Mouse (Mus musculus) neural tube, embryonic 14.5 days (tissue): Measurements from ENCODE around the gene Clip1. TPM values are rescaled to one million over a fixed set of nuclear protein-coding genes. Genes with fewer than 3 reads are reported as not detected.

Experiments used
- ATAC-seq: fragments of 200-750 bp; cut with Nextera tagmentation; 2 replicates; pipeline ENCODE4 v1.8.0; 2017; ENCODE audit warnings: low read depth, mild to moderate bottlenecking, moderate TSS enrichment, moderate library complexity
- H3K27ac ChIP-seq: fragments of 300-500 bp; sonication (generic); 2 replicates; pipeline ENCODE4 v1.5.1; 2014; ENCODE audit warnings: low read depth, mild to moderate bottlenecking, control low read depth, low read length, moderate library complexity, mixed read lengths
- H3K27me3 ChIP-seq: fragments of 300-500 bp; sonication (generic); 2 replicates; pipeline ENCODE4 v1.6.1; 2014; ENCODE audit warnings: low read length; ENCODE audit not compliant: control insufficient read depth, insufficient read depth
- H3K36me3 ChIP-seq: fragments of 300-500 bp; sonication (generic); 2 replicates; pipeline ENCODE4 v1.6.1; 2014; ENCODE audit warnings: low read length, mixed read lengths; ENCODE audit not compliant: control insufficient read depth, insufficient read depth
- H3K4me1 ChIP-seq: fragments of 300-500 bp; sonication (generic); 2 replicates; pipeline ENCODE4 v1.6.1; 2014; ENCODE audit warnings: low read length; ENCODE audit not compliant: control insufficient read depth, insufficient read depth
- H3K4me2 ChIP-seq: fragments of 300-500 bp; sonication (generic); 2 replicates; pipeline ENCODE4 v1.6.1; 2014; ENCODE audit warnings: mild to moderate bottlenecking, low read depth, low read length, control low read depth
- H3K4me3 ChIP-seq: fragments of 300-500 bp; sonication (generic); 2 replicates; pipeline ENCODE4 v1.5.1; 2014; ENCODE audit warnings: low read depth, low read length, control low read depth, mixed read lengths
- H3K9ac ChIP-seq: fragments of 300-500 bp; sonication (generic); replicated peaks from 2 replicates; pipeline ENCODE4 v1.6.1; 2014; ENCODE audit warnings: low read depth, mild to moderate bottlenecking, control low read depth, low read length, mixed read lengths
- H3K9me3 ChIP-seq: fragments of 300-500 bp; sonication (generic); 2 replicates; pipeline ENCODE4 v1.6.1; 2016; ENCODE audit warnings: low read length; ENCODE audit not compliant: control insufficient read depth
- WGBS: fragments of 180-500 bp; shearing (Covaris S2); extraction: QIAGEN DNeasy Blood & Tissue Kit; methylation state at CpG from one replicate; pipeline ENCODE4 v1.1.7; 2014; 5-methylcytosine and 5-hydroxymethylcytosine counted together
- polyA plus RNA-seq: library from polyadenylated mRNA; unstranded; fragments of >200 nt; fragmentation: Nextera tagmentation; extraction: Ambion mirVana; gene quantifications from 2 replicates; pipeline ENCODE4 v1.2.1, GENCODE M21; 2014

The Clip1 gene
- polyA plus RNA-seq, 1 experiment from 2014 or later, result 85.2 TPM

GRCm38 (mm10) chr5:123700625-123701024 lies 16.2 kb upstream of the Clip1 start:
- 80% methylated on average over 11 of the region's 11 CpGs for WGBS

DNA sequence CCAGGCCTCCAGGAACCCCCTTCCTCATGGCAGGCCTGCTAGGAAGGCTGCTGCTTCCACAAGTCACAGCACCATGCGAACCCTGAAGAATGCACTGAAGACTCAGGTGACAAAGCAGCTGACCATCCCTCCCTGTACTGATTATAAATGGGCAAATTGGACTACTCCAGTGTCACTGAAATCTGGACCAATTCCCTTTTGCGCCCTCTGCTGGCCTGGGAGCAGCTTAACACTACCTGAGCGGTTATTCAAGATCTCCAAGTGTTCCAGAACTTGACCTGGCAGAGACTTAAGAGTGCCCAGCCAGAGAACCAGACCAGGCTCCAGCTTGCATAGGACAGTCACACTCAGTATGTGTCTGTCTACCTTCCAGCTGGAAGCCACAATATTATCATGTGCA lies 14.8 kb upstream of the Clip1 start:
- no peak overlapping the region for H3K4me2 ChIP-seq
- H3K9ac ChIP-seq, result no peak overlapping the region
- H3K4me1 ChIP-seq, result no peaks in the 10 kb centered on the region
- H3K36me3 ChIP-seq, result peaks cover 48% of the 10 kb centered on the region
- H3K27ac ChIP-seq, result no peak overlapping the region
- no peaks in the 10 kb centered on the region for H3K27me3 ChIP-seq
- H3K9me3 ChIP-seq, result no peaks in the 10 kb centered on the region
- no peak overlapping the region for H3K4me3 ChIP-seq
- ATAC-seq, result no peak
- 24% methylated on average over 3 of the region's 3 CpGs for WGBS

More at GRCm38 (mm10) chr5:123700625-123701024, 16.2 kb upstream of the Clip1 start:
- H3K27me3 ChIP-seq, result no peaks in the 10 kb centered on the region
- no peak overlapping the region for H3K9ac ChIP-seq
- no peaks in the 10 kb centered on the region for H3K9me3 ChIP-seq
- no peak overlapping the region for H3K27ac ChIP-seq
- H3K4me1 ChIP-seq, result no peaks in the 10 kb centered on the region
- H3K4me3 ChIP-seq, result no peak overlapping the region
- no peak for ATAC-seq
- peaks cover 54% of the 10 kb centered on the region for H3K36me3 ChIP-seq
- no peak overlapping the region for H3K4me2 ChIP-seq

GRCm38 (mm10) chr5:123696961-123697360 lies 12.5 kb upstream of the Clip1 start:
- Histone ChIP-seq H3K4me1 (no peaks in the 10 kb centered on the region), H3K27me3 (no peaks in the 10 kb centered on the region), H3K4me2 (no peak overlapping the region), H3K9ac (no peak overlapping the region), H3K4me3 (no peak overlapping the region), H3K36me3 (peaks cover 31% of the 10 kb centered on the region), H3K9me3 (no peaks in the 10 kb centered on the region), H3K27ac (no peak overlapping the region)
- WGBS, result 88% methylated on average over 4 of the region's 4 CpGs
- ATAC-seq, result no peak

GRCm38 (mm10) chr5:123696244-123696643 lies 11.8 kb upstream of the Clip1 start:
- Histone ChIP-seq H3K4me1 (no peaks in the 10 kb centered on the region), H3K27ac (no peak overlapping the region), H3K9me3 (no peaks in the 10 kb centered on the region), H3K27me3 (no peaks in the 10 kb centered on the region), H3K4me3 (no peak overlapping the region), H3K4me2 (no peak overlapping the region), H3K36me3 (peaks cover 26% of the 10 kb centered on the region), H3K9ac (no peak overlapping the region)
- no peak for ATAC-seq
- WGBS, result 90% methylated on average over 7 of the region's 7 CpGs

DNA sequence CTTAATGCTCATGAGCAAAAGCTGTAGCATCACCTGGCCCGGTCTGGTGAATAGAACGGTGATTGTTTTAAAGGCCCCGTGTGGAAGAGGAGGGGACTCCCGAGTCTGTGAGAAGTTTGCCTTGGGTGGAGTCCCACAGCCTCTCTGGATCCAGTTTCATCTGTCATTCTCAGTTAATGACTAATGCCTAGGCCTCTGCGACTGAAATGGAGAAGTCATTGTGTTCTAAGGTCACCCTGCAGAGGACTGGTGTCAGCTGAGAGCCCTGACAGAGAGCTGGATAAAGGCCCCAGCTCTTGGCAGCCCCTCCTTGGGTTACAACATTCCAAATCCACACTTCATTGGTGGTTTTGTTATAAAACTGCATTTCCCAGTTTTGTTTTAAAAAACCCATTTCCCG lies 10.1 kb upstream of the Clip1 start:
- no peak overlapping the region for H3K4me3 ChIP-seq

GRCm38 (mm10) chr5:123683377-123684220 lies 819 bp downstream of the Clip1 start:
- ATAC-seq, result peak; percentile 77
- H3K27me3 ChIP-seq, result no peaks in the 10 kb centered on the region
- peak overlapping the region; percentile 68 for H3K4me3 ChIP-seq
- peak overlapping the region; percentile 99 for H3K9ac ChIP-seq
- peak overlapping the region; percentile 58 for H3K4me2 ChIP-seq
- no peaks in the 10 kb centered on the region for H3K36me3 ChIP-seq
- H3K4me1 ChIP-seq, result peaks cover 32% of the 10 kb centered on the region
- WGBS, result under 1% methylated on average over 72 of the region's 92 CpGs
- no peaks in the 10 kb centered on the region for H3K9me3 ChIP-seq
- H3K27ac ChIP-seq, result peak overlapping the region; percentile 97

More for the DNA sequence above, 10.1 kb upstream of the Clip1 start:
- Histone ChIP-seq H3K36me3 (peaks cover 11% of the 10 kb centered on the region), H3K27me3 (no peaks in the 10 kb centered on the region), H3K4me1 (no peaks in the 10 kb centered on the region), H3K9ac (no peak overlapping the region), H3K9me3 (no peaks in the 10 kb centered on the region), H3K4me2 (no peak overlapping the region), H3K27ac (no peak overlapping the region)
- WGBS, result 76% methylated on average over 6 of the region's 6 CpGs
- no peak for ATAC-seq

GRCm38 (mm10) chr5:123683043-123683376 lies 1.4 kb downstream of the Clip1 start:
- no peak for ATAC-seq
- Histone ChIP-seq H3K4me1 (peaks cover 32% of the 10 kb centered on the region), H3K9ac (peak overlapping the region; percentile 99; the same call in 1 of the 2 replicates), H3K9me3 (no peaks in the 10 kb centered on the region), H3K4me2 (peak overlapping the region; percentile 58), H3K4me3 (peak overlapping the region; percentile 68), H3K36me3 (no peaks in the 10 kb centered on the region), H3K27ac (peak overlapping the region; percentile 97), H3K27me3 (no peaks in the 10 kb centered on the region)
- WGBS, result 0% methylated on average over 6 of the region's 6 CpGs

GRCm38 (mm10) chr5:123682372-123682771 lies 2.0 kb downstream of the Clip1 start:
- Histone ChIP-seq H3K9ac (peak overlapping the region; percentile 99; the same call in 1 of the 2 replicates), H3K27me3 (no peaks in the 10 kb centered on the region), H3K36me3 (no peaks in the 10 kb centered on the region), H3K4me2 (peak overlapping the region; percentile 58), H3K9me3 (no peaks in the 10 kb centered on the region), H3K4me3 (peak overlapping the region; percentile 68), H3K27ac (no peak overlapping the region), H3K4me1 (peaks cover 32% of the 10 kb centered on the region)
- ATAC-seq, result no peak
- WGBS, result 34% methylated on average over 4 of the region's 4 CpGs

GRCm38 (mm10) chr5:123679546-123680263 lies 4.7 kb downstream of the Clip1 start:
- Histone ChIP-seq H3K27me3 (no peaks in the 10 kb centered on the region), H3K4me3 (no peak overlapping the region), H3K36me3 (no peaks in the 10 kb centered on the region), H3K27ac (no peak overlapping the region), H3K9me3 (no peaks in the 10 kb centered on the region), H3K4me2 (no peak overlapping the region), H3K4me1 (peaks cover 27% of the 10 kb centered on the region), H3K9ac (no peak overlapping the region)
- 40% methylated on average over 5 of the region's 5 CpGs for WGBS
- no peak for ATAC-seq
